Mouse (Mus musculus) midbrain, embryonic 15.5 days (tissue): ENCODE measurements around the gene Carns1. TPM values are rescaled to one million over a fixed set of nuclear protein-coding genes. Genes with fewer than 3 reads are reported as not detected.
"Not testable (repeated sequence)": the region's sequence is repeated elsewhere in the genome, so short reads cannot be mapped to it uniquely, and the experiment has no call there.

Experiments used
- ATAC-seq: fragments of 200-750 bp; cut with Nextera tagmentation; replicated peaks from 2 replicates; pipeline ENCODE4 v1.8.0; 2017; ENCODE audit warnings: moderate TSS enrichment
- H3K27ac ChIP-seq: fragments of 300-500 bp; sonication (generic); 2 replicates; pipeline ENCODE4 v1.5.1; 2015; ENCODE audit warnings: mild to moderate bottlenecking, inconsistent platforms
- H3K27me3 ChIP-seq: fragments of 300-500 bp; sonication (generic); replicated peaks from 2 replicates; pipeline ENCODE4 v1.6.1; 2015; ENCODE audit warnings: inconsistent platforms
- H3K36me3 ChIP-seq: fragments of 300-500 bp; sonication (generic); replicated peaks from 2 replicates; pipeline ENCODE4 v1.6.1; 2015; ENCODE audit warnings: inconsistent platforms
- H3K4me1 ChIP-seq: fragments of 300-500 bp; sonication (generic); 2 replicates; pipeline ENCODE4 v1.6.1; 2015; ENCODE audit warnings: inconsistent platforms
- H3K4me2 ChIP-seq: fragments of 300-500 bp; sonication (generic); 2 replicates; pipeline ENCODE4 v1.6.1; 2015; ENCODE audit warnings: inconsistent platforms, mild to moderate bottlenecking, moderate library complexity
- H3K4me3 ChIP-seq: fragments of 300-500 bp; sonication (generic); 2 replicates; pipeline ENCODE4 v1.5.1; 2015; ENCODE audit warnings: mild to moderate bottlenecking, inconsistent platforms
- H3K9ac ChIP-seq: fragments of 300-500 bp; sonication (generic); 2 replicates; pipeline ENCODE4 v1.6.1; 2015; ENCODE audit warnings: mild to moderate bottlenecking, inconsistent platforms
- H3K9me3 ChIP-seq: fragments of 300-500 bp; sonication (generic); 2 replicates; pipeline ENCODE4 v1.6.1; 2016; ENCODE audit warnings: inconsistent platforms
- WGBS: fragments of 180-500 bp; shearing (Covaris S2); methylation state at CpG from one replicate; pipeline ENCODE4 v1.1.7; 2015; ENCODE audit warnings: mixed read lengths; 5-methylcytosine and 5-hydroxymethylcytosine counted together
- polyA plus RNA-seq: library from polyadenylated mRNA; unstranded; fragments of >200 nt; fragmentation: Nextera tagmentation; extraction: Ambion mirVana; gene quantifications from 2 replicates; pipeline ENCODE4 v1.2.1, GENCODE M21; 2015

Carns1 gene
- polyA plus RNA-seq, 1 experiment from 2014 or later: 6.9 TPM

- Histone ChIP-seq H3K36me3 (peaks cover 17% of the 10 kb centered on the region; the same call in 1 of the 2 replicates), H3K4me1 (peaks cover 19% of the 10 kb centered on the region), H3K9me3 (no peaks in the 10 kb centered on the region), H3K27me3 (no peaks in the 10 kb centered on the region), H3K4me3 (no peak overlapping the region), H3K4me2 (no peak overlapping the region), H3K27ac (no peak overlapping the region), H3K9ac (no peak overlapping the region)
- no peak for ATAC-seq
- 87% methylated on average over 5 of the region's 5 CpGs for WGBS
Observed at GRCm38 (mm10) chr19:4131075-4131474, 44.2 kb downstream of the Carns1 start.

GRCm38 (mm10) chr19:4130106-4130505 is 45.2 kb downstream of the Carns1 start:
- no peak for ATAC-seq
- H3K4me1 ChIP-seq: peaks cover 20% of the 10 kb centered on the region
- no peaks in the 10 kb centered on the region for H3K9me3 ChIP-seq
- peaks cover 17% of the 10 kb centered on the region; the same call in 1 of the 2 replicates for H3K36me3 ChIP-seq
- WGBS: 96% methylated on average over 4 of the region's 4 CpGs
- H3K27ac ChIP-seq: no peak overlapping the region
- no peaks in the 10 kb centered on the region for H3K27me3 ChIP-seq
- H3K4me3 ChIP-seq: no peak overlapping the region
- no peak overlapping the region for H3K4me2 ChIP-seq
- H3K9ac ChIP-seq: no peak overlapping the region

- Histone ChIP-seq H3K9ac (no peak overlapping the region), H3K27me3 (no peaks in the 10 kb centered on the region), H3K4me2 (no peak overlapping the region), H3K9me3 (no peaks in the 10 kb centered on the region), H3K4me1 (peaks cover 24% of the 10 kb centered on the region), H3K27ac (no peak overlapping the region), H3K36me3 (peaks cover 17% of the 10 kb centered on the region; the same call in 1 of the 2 replicates), H3K4me3 (no peak overlapping the region)
- 94% methylated on average over 7 of the region's 7 CpGs for WGBS
- ATAC-seq: no peak
Observed at GRCm38 (mm10) chr19:4129462-4129861, 45.8 kb downstream of the Carns1 start.

GRCm38 (mm10) chr19:4126759-4127495 is 48.4 kb downstream of the Carns1 start:
- peak overlapping the region; percentile 75 for H3K9ac ChIP-seq
- H3K9me3 ChIP-seq: no peaks in the 10 kb centered on the region
- 75% methylated on average over 7 of the region's 7 CpGs for whole genome bisulfite sequencing
- H3K4me1 ChIP-seq: peaks cover 26% of the 10 kb centered on the region
- no peaks in the 10 kb centered on the region for H3K27me3 ChIP-seq
- ATAC-seq: no peak
- peak overlapping the region; percentile 78; the same call in 1 of the 2 replicates for H3K27ac ChIP-seq
- peak overlapping the region; percentile 70 for H3K4me2 ChIP-seq
- peak overlapping the region; percentile 74 for H3K4me3 ChIP-seq
- H3K36me3 ChIP-seq: peaks cover 7% of the 10 kb centered on the region; the same call in 1 of the 2 replicates

- peak; percentile 92 for ATAC-seq
- WGBS: under 1% methylated on average over 64 of the region's 64 CpGs
- Histone ChIP-seq H3K36me3 (no peaks in the 10 kb centered on the region; the same call in 1 of the 2 replicates), H3K4me1 (peaks cover 26% of the 10 kb centered on the region), H3K4me2 (peak within 1 kb of the TSS; percentile 70), H3K4me3 (peak within 1 kb of the TSS; percentile 74), H3K27me3 (no peaks in the 10 kb centered on the region), H3K9ac (peak within 1 kb of the TSS; percentile 75), H3K9me3 (no peaks in the 10 kb centered on the region), H3K27ac (peak within 1 kb of the TSS; percentile 78)
Observed at GRCm38 (mm10) chr19:4125741-4126696, 49.3 kb downstream of the Carns1 start, which contains the start of gene Aip. TSS of gene Aip (minus strand) at chr19:4125858.

GRCm38 (mm10) chr19:4125268-4125667 is 50.0 kb downstream of the Carns1 start:
- H3K9me3 ChIP-seq, H3K36me3 ChIP-seq, H3K27me3 ChIP-seq: not testable (repeated sequence)
- peak overlapping the region; percentile 74 for H3K4me3 ChIP-seq
- H3K27ac ChIP-seq: peak overlapping the region; percentile 78
- H3K4me2 ChIP-seq: peak overlapping the region; percentile 70
- H3K4me1 ChIP-seq: peaks cover 31% of the 10 kb centered on the region
- H3K9ac ChIP-seq: peak overlapping the region; percentile 75
- peak; percentile 37 for ATAC-seq
- 7% methylated on average over 4 of the region's 4 CpGs for WGBS

- H3K27me3 ChIP-seq: no peaks in the 10 kb centered on the region
- no peaks in the 10 kb centered on the region; the same call in 1 of the 2 replicates for H3K36me3 ChIP-seq
- ATAC-seq: no peak
- no peak overlapping the region for H3K4me3 ChIP-seq
- H3K9ac ChIP-seq: no peak overlapping the region
- H3K27ac ChIP-seq: no peak overlapping the region
- 88% methylated on average over 4 of the region's 4 CpGs for WGBS
- no peak overlapping the region for H3K4me2 ChIP-seq
- no peaks in the 10 kb centered on the region for H3K9me3 ChIP-seq
- peaks cover 36% of the 10 kb centered on the region for H3K4me1 ChIP-seq
Observed at GRCm38 (mm10) chr19:4124432-4124831, 50.8 kb downstream of the Carns1 start.

GRCm38 (mm10) chr19:4122411-4123370 is 52.6 kb downstream of the Carns1 start:
- H3K4me3 ChIP-seq: no peak overlapping the region
- no peak overlapping the region for H3K27ac ChIP-seq
- H3K9me3 ChIP-seq: no peaks in the 10 kb centered on the region
- H3K4me2 ChIP-seq: no peak overlapping the region
- peaks cover 32% of the 10 kb centered on the region for H3K4me1 ChIP-seq
- ATAC-seq: no peak
- H3K36me3 ChIP-seq: 0 out of 2 replicates have a peak, but pooled peaks cover 2% of the 10 kb centered on the region
- no peaks in the 10 kb centered on the region for H3K27me3 ChIP-seq
- no peak overlapping the region for H3K9ac ChIP-seq
- 89% methylated on average over 7 of the region's 7 CpGs for WGBS

- not testable (repeated sequence) for H3K36me3 ChIP-seq, H3K27me3 ChIP-seq, H3K9ac ChIP-seq, ATAC-seq, H3K9me3 ChIP-seq
- H3K4me2 ChIP-seq: peak overlapping the region; percentile 42
- peak overlapping the region; percentile 86; the same call in 1 of the 2 replicates for H3K27ac ChIP-seq
- H3K4me3 ChIP-seq: peak overlapping the region; percentile 46; the same call in 1 of the 2 replicates
- H3K4me1 ChIP-seq: peaks cover 24% of the 10 kb centered on the region
- 61% methylated on average over 6 of the region's 6 CpGs for WGBS
Observed at GRCm38 (mm10) chr19:4121896-4122295, 53.4 kb downstream of the Carns1 start.

GRCm38 (mm10) chr19:4121097-4121805 is 54.0 kb downstream of the Carns1 start:
- Histone ChIP-seq H3K27me3 (no peaks in the 10 kb centered on the region), H3K4me3 (peak overlapping the region; percentile 46), H3K4me2 (peak overlapping the region; percentile 42), H3K4me1 (peaks cover 18% of the 10 kb centered on the region), H3K9ac (peak overlapping the region; percentile 49; the same call in 1 of the 2 replicates), H3K36me3 (0 out of 2 replicates have a peak, but pooled peaks cover 5% of the 10 kb centered on the region), H3K27ac (peak overlapping the region; percentile 86), H3K9me3 (no peaks in the 10 kb centered on the region)
- peak; percentile 91 for ATAC-seq
- 3% methylated on average over 38 of the region's 38 CpGs for WGBS

GRCm38 (mm10) chr19:4120496-4120895 is 54.8 kb downstream of the Carns1 start:
- WGBS: 97% methylated on average over 2 of the region's 2 CpGs
- Histone ChIP-seq H3K36me3 (peaks cover 10% of the 10 kb centered on the region), H3K9me3 (no peaks in the 10 kb centered on the region), H3K4me3 (peak overlapping the region; percentile 46), H3K9ac (0 out of 2 replicates have a peak overlapping the region, but pooled peaks have one; percentile 1), H3K4me2 (peak overlapping the region; percentile 42), H3K27ac (peak overlapping the region; percentile 22; the same call in 1 of the 2 replicates), H3K27me3 (no peaks in the 10 kb centered on the region), H3K4me1 (peaks cover 17% of the 10 kb centered on the region)
- peak; percentile 7 for ATAC-seq
